Mouse (Mus musculus): Measurements from ENCODE around the gene Armc12. TPM values are rescaled to one million over a fixed set of nuclear protein-coding genes. Genes with fewer than 3 reads are reported as not detected.

Gene Armc12
- not detected for polyA plus RNA-seq (2014; fragmentation: Illumina TruSeq; extraction: RNeasy Lipid Tissue Mini Kit (QIAGEN cat#74804); ENCODE audit: low read depth, low replicate concordance)

GRCm38 (mm10) chr17:28530506-28530905 lies at the start of gene Armc12:
Armc12 (plus strand) TSS chr17:28530806.

GRCm38 (mm10) chr17:28517441-28517955 lies 13.1 kb upstream of the Armc12 start, which contains the start of gene Fkbp5:
Fkbp5 (minus strand) TSS chr17:28517527.

GRCm38 (mm10) chr17:28549111-28549510 lies 18.5 kb downstream of the Armc12 start, which contains the start of gene Clpsl2:
Clpsl2 (plus strand) TSS chr17:28549411.

GRCm38 (mm10) chr17:28560598-28560997 lies 30.0 kb downstream of the Armc12 start, which contains the start of gene Clps:
Clps (minus strand) TSS chr17:28560766.

GRCm38 (mm10) chr17:28575244-28576125 lies 44.9 kb downstream of the Armc12 start, which contains the start of gene Lhfpl5:
Lhfpl5 (plus strand) TSS chr17:28575641.

Other genes with a start within 250 kb of the Armc12 start
- not detected for gene Fance, start 217.3 kb upstream of the Armc12 start, polyA plus RNA-seq (2014; fragmentation: Illumina TruSeq; extraction: RNeasy Lipid Tissue Mini Kit (QIAGEN cat#74804); ENCODE audit: low read depth, low replicate concordance)
- gene Rpl10a, start 202.3 kb upstream of the Armc12 start, polyA plus RNA-seq (2014; fragmentation: Illumina TruSeq; extraction: RNeasy Lipid Tissue Mini Kit (QIAGEN cat#74804); ENCODE audit: low read depth, low replicate concordance), result 108 TPM
- gene Tead3, start 180.0 kb upstream of the Armc12 start, polyA plus RNA-seq (2014; fragmentation: Illumina TruSeq; extraction: RNeasy Lipid Tissue Mini Kit (QIAGEN cat#74804); ENCODE audit: low read depth, low replicate concordance), result 0.29 TPM
- gene Tulp1, start 165.6 kb upstream of the Armc12 start, polyA plus RNA-seq (2014; fragmentation: Illumina TruSeq; extraction: RNeasy Lipid Tissue Mini Kit (QIAGEN cat#74804); ENCODE audit: low read depth, low replicate concordance), result not detected
- 60.7 TPM for gene Fkbp5, start 13.3 kb upstream of the Armc12 start, polyA plus RNA-seq (2014; fragmentation: Illumina TruSeq; extraction: RNeasy Lipid Tissue Mini Kit (QIAGEN cat#74804); ENCODE audit: low read depth, low replicate concordance)
- gene Clpsl2, start 18.6 kb downstream of the Armc12 start, polyA plus RNA-seq (2014; fragmentation: Illumina TruSeq; extraction: RNeasy Lipid Tissue Mini Kit (QIAGEN cat#74804); ENCODE audit: low read depth, low replicate concordance), result not detected
- gene Clps, start 30.0 kb downstream of the Armc12 start, polyA plus RNA-seq (2014; fragmentation: Illumina TruSeq; extraction: RNeasy Lipid Tissue Mini Kit (QIAGEN cat#74804); ENCODE audit: low read depth, low replicate concordance), result 1.6 TPM
- gene Lhfpl5, start 44.8 kb downstream of the Armc12 start, polyA plus RNA-seq (2014; fragmentation: Illumina TruSeq; extraction: RNeasy Lipid Tissue Mini Kit (QIAGEN cat#74804); ENCODE audit: low read depth, low replicate concordance), result 0.76 TPM
- gene Srpk1, start 91.9 kb downstream of the Armc12 start, polyA plus RNA-seq (2014; fragmentation: Illumina TruSeq; extraction: RNeasy Lipid Tissue Mini Kit (QIAGEN cat#74804); ENCODE audit: low read depth, low replicate concordance), result 106 TPM
- gene Slc26a8, start 159.4 kb downstream of the Armc12 start, polyA plus RNA-seq (2014; fragmentation: Illumina TruSeq; extraction: RNeasy Lipid Tissue Mini Kit (QIAGEN cat#74804); ENCODE audit: low read depth, low replicate concordance), result 0.82 TPM
- 77.4 TPM for gene Mapk14, start 160.5 kb downstream of the Armc12 start, polyA plus RNA-seq (2014; fragmentation: Illumina TruSeq; extraction: RNeasy Lipid Tissue Mini Kit (QIAGEN cat#74804); ENCODE audit: low read depth, low replicate concordance)
- gene AC170998.1, start 195.3 kb downstream of the Armc12 start, polyA plus RNA-seq (2014; fragmentation: Illumina TruSeq; extraction: RNeasy Lipid Tissue Mini Kit (QIAGEN cat#74804); ENCODE audit: low read depth, low replicate concordance), result 2.0 TPM
- gene Mapk13, start 238.5 kb downstream of the Armc12 start, polyA plus RNA-seq (2014; fragmentation: Illumina TruSeq; extraction: RNeasy Lipid Tissue Mini Kit (QIAGEN cat#74804); ENCODE audit: low read depth, low replicate concordance), result 10.0 TPM